31 mouse cellular contexts compared by ENCODE assay signal in the genomic region with DNA sequence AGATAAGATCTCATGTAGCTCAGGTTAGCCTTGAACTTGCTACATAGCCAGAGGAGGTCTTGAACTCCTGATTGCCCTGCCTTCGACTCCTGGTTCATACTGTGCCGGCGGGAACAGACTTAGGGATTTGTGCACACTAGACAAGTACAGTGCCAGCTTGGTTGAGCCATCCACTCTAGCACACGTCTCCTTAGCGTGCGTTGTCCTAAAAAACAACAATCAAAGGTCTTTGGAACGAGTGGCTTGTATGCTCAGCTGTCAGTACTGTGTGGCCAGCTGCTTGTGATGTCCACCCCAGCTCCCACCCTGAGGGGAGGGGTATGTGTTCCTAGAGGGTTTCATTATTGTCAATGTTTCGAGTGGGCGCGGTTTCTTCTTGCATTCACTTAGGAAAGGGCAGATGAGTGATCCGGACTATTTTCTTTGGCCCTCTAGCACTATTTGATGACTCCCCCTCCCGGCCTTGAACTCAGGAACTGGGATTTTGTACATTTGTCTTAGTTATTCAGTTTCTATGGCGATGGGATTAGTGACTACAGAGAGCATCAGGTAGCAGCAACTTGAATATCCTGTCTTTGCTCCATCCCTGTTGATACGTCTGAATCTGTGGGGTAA. TPM values are rescaled to one million over a fixed set of nuclear protein-coding genes. Genes with fewer than 3 reads are reported as not detected.
"Had no signal": no experiment of that assay in that cellular context is flagged by ENCODE, and none has a peak within 500 bp of the region (broad histone marks: within the 10 kb centered on the region; RNA-seq: fewer than 3 reads in every experiment).

No protein-coding gene starts in this region.

- H3K9ac ChIP-seq: limb, embryonic 12.5 days; limb, embryonic 15.5 days; liver, embryonic 14.5 days; lung, embryonic 15.5 days; midbrain, embryonic 13.5 days; neural tube, embryonic 13.5 days; stomach, embryonic 15.5 days had no signal

- ATAC-seq: midbrain, embryonic 13.5 days; midbrain, embryonic 16.5 days had no signal

- H3K27ac ChIP-seq: limb, embryonic 12.5 days; limb, embryonic 15.5 days; liver, embryonic 14.5 days; lung, embryonic 15.5 days; midbrain, embryonic 10.5 days; midbrain, embryonic 13.5 days; neural tube, embryonic 13.5 days; stomach, embryonic 15.5 days had no signal

- H3K9me3 ChIP-seq: limb, embryonic 12.5 days; limb, embryonic 15.5 days; lung, embryonic 15.5 days; midbrain, embryonic 10.5 days; midbrain, embryonic 13.5 days; stomach, embryonic 15.5 days had no signal

- DNase-seq: kidney, adult 18-20 months; kidney, adult 9 months; kidney, postnatal 14 days; kidney, postnatal 4 days; left cerebral cortex, postnatal 4 days; lung, adult 18-20 months; lung, postnatal 10 days; lung, postnatal 36 days; retina, postnatal 1 day; right cerebral cortex, postnatal 25 days; spleen, adult 18-20 months; thymus, adult 2 months; thymus, postnatal 14 days; thymus, postnatal 4 days had no signal

- H3K36me3 ChIP-seq: limb, embryonic 12.5 days; limb, embryonic 15.5 days; lung, embryonic 15.5 days; midbrain, embryonic 10.5 days; midbrain, embryonic 13.5 days; neural tube, embryonic 13.5 days; stomach, embryonic 15.5 days had no signal

- H3K27me3 ChIP-seq: limb, embryonic 12.5 days; lung, embryonic 15.5 days; midbrain, embryonic 13.5 days; neural tube, embryonic 13.5 days; stomach, embryonic 15.5 days had no signal

- H3K4me2 ChIP-seq: limb, embryonic 12.5 days; limb, embryonic 15.5 days; lung, embryonic 15.5 days; midbrain, embryonic 13.5 days; neural tube, embryonic 13.5 days; stomach, embryonic 15.5 days had no signal

- H3K4me3 ChIP-seq: limb, embryonic 12.5 days; limb, embryonic 15.5 days; lung, embryonic 15.5 days; megakaryocyte, embryonic 14.5 days; midbrain, embryonic 10.5 days; midbrain, embryonic 13.5 days; myocyte; neural tube, embryonic 13.5 days; stomach, embryonic 15.5 days had no signal

- H3K4me1 ChIP-seq: limb, embryonic 12.5 days; limb, embryonic 15.5 days; lung, embryonic 15.5 days; midbrain, embryonic 13.5 days; neural tube, embryonic 13.5 days; stomach, embryonic 15.5 days had no signal

RNA-seq across cellular contexts. Expression of gene Asgr2, which starts 11.4 kb away (rescaled TPM):
- total RNA-seq: layer of hippocampus, adult 18-20 months; layer of hippocampus, postnatal 14 days; left cerebral cortex, adult 8-10 months; left cerebral cortex, postnatal 14 days; left cerebral cortex, postnatal 4 days; neutrophil, adult 5-6 weeks had no signal
- polyA plus RNA-seq: limb, embryonic 12.5 days; midbrain, embryonic 10.5 days; midbrain, embryonic 13.5 days; midbrain, embryonic 16.5 days; neural tube, embryonic 13.5 days had no signal

RNA-seq across cellular contexts. Expression of gene Mgl2, which starts 26.3 kb away (rescaled TPM):
- total RNA-seq: neutrophil, adult 5-6 weeks had no signal
- polyA plus RNA-seq: limb, embryonic 12.5 days; midbrain, embryonic 10.5 days had no signal

RNA-seq across cellular contexts. Expression of gene Asgr1, which starts 49.9 kb away (rescaled TPM):
- total RNA-seq: monocyte, adult 5-6 weeks; neutrophil, adult 5-6 weeks had no signal
- polyA plus RNA-seq: thymus, adult 2 months had no signal

RNA-seq across cellular contexts. Expression of gene Clec10a, which starts 52.2 kb away (rescaled TPM):
- polyA plus RNA-seq: limb, embryonic 12.5 days had no signal
